Mouse (Mus musculus) megakaryocyte, embryonic 14.5 days (primary cell): ENCODE data around the gene Tlr12.
A peak's percentile ranks its signal among the peaks of the same experiment; 100 is the strongest.

ENCODE experiments used
- FLI1 ChIP-seq: IDR thresholded peaks from 2 replicates; pipeline ENCODE4 v1.6.1; 2012; ENCODE audit warnings: low read length, inconsistent platforms, mixed read lengths
- GATA1 ChIP-seq: IDR thresholded peaks from 3 replicates; pipeline ENCODE4 v1.6.1; 2012; ENCODE audit warnings: mixed read lengths, low read length, inconsistent platforms, borderline replicate concordance

DNA sequence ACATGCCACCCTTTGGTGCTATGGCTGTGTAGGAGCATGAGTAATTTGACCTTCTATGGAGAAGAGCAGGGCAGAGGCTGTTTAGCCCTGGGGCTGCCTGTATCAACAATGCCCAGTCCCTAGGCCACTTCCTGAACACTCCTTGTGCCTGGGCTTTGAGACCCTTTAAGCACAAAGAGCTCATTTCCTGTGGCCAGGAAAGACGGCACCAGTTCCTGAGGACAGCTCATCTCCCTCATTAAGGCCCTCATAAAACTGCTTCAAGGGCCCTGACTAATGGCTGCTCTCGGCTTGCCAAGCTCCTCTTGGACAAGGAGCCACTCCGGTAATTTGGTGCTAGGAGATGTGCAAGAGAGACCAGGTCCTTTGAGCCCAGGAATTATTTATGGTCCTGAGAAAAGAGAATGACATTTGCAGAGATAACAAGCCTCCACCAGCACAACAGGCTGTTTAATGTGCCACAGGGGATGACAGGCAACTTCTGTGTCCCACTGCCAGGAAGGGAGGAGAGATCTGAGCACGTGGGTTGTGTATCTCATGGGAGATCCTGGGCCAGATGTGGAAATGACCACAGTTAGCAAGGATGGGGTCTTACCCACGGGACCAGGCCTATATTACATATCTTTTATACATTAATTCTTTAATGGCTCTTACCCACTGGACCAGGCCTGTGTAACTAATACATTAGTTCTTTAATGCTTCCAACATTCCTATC is 34.3 kb upstream of the Tlr12 start:
- TF ChIP-seq GATA1 (no peak; the same call in 2 of the 3 replicates), FLI1 (peak; percentile 69)
